Mouse (Mus musculus) myocyte (in vitro differentiated cells): Measurements from ENCODE around the gene Ythdf1. TPM values are rescaled to one million over a fixed set of nuclear protein-coding genes. Genes with fewer than 3 reads are reported as not detected.

ENCODE experiments used
- H3K27me3 ChIP-seq: one replicate; pipeline ENCODE4 v1.6.1; 2011; ENCODE audit not compliant: control insufficient read depth, insufficient read depth, insufficient read length
- H3K36me3 ChIP-seq: one replicate; pipeline ENCODE4 v1.6.1; 2011; ENCODE audit not compliant: control insufficient read depth, insufficient read depth
- H3K4me2 ChIP-seq: one replicate; pipeline ENCODE4 v1.6.1; 2011; ENCODE audit warnings: low read depth, control low read depth
- H3K4me3 ChIP-seq: one replicate; pipeline ENCODE4 v1.5.1; 2011; ENCODE audit warnings: mild to moderate bottlenecking, control low read depth, moderate library complexity
- H3K79me2 ChIP-seq: one replicate; pipeline ENCODE4 v1.6.1; 2011; ENCODE audit not compliant: control insufficient read depth, insufficient read depth
- H3ac ChIP-seq: one replicate; pipeline ENCODE4 v1.6.1; 2011; ENCODE audit not compliant: control insufficient read depth, insufficient read length
- CEBPB ChIP-seq: IDR thresholded peaks from 2 replicates; pipeline ENCODE4 v1.6.1; 2011; ENCODE audit warnings: mild to moderate bottlenecking, moderate library complexity; ENCODE audit not compliant: poor library complexity, insufficient read depth, severe bottlenecking
- E2F4 ChIP-seq: IDR thresholded peaks from one replicate; pipeline ENCODE4 v1.6.1; 2011; ENCODE audit warnings: mild to moderate bottlenecking, control low read depth, moderate library complexity; ENCODE audit not compliant: insufficient read depth
- MAX ChIP-seq: IDR thresholded peaks from one replicate; pipeline ENCODE4 v1.6.1; 2011; ENCODE audit warnings: low read depth, mild to moderate bottlenecking, control low read depth
- MYOD1 ChIP-seq, 3 experiments: IDR thresholded peaks; one replicate each; pipeline ENCODE4 v1.6.1; 2011; ENCODE audit warnings: control low read depth in 2 of 3, low read depth in 2 of 3, mild to moderate bottlenecking in 2 of 3, moderate library complexity in 1 of 3; ENCODE audit not compliant: insufficient read length in 2 of 3, control insufficient read depth in 1 of 3
- MYOG ChIP-seq, 3 experiments: IDR thresholded peaks; one replicate each; pipeline ENCODE4 v1.6.1; 2011; ENCODE audit warnings: control low read depth in 2 of 3, low read depth in 2 of 3, mild to moderate bottlenecking in 2 of 3; ENCODE audit not compliant: insufficient read length in 2 of 3, control insufficient read depth in 1 of 3, insufficient read depth in 1 of 3
- POLR2A ChIP-seq: IDR thresholded peaks from one replicate; pipeline ENCODE4 v1.6.1; 2011; ENCODE audit warnings: low read depth, mild to moderate bottlenecking, control low read depth, moderate library complexity; ENCODE audit not compliant: insufficient read length
- POLR2AphosphoS2 ChIP-seq: IDR thresholded peaks from one replicate; pipeline ENCODE4 v1.6.1; 2011; ENCODE audit warnings: low read depth, control low read depth; ENCODE audit not compliant: insufficient read length
- REST ChIP-seq: IDR thresholded peaks from one replicate; pipeline ENCODE4 v1.6.1; 2011; ENCODE audit warnings: mild to moderate bottlenecking, control low read depth, moderate library complexity; ENCODE audit not compliant: insufficient read depth, insufficient read length
- SRF ChIP-seq: IDR thresholded peaks from one replicate; pipeline ENCODE4 v1.6.1; 2011; ENCODE audit warnings: low read depth; ENCODE audit not compliant: control insufficient read depth, insufficient read length
- TCF12 ChIP-seq: IDR thresholded peaks from one replicate; pipeline ENCODE4 v1.6.1; 2011; ENCODE audit warnings: mild to moderate bottlenecking, control low read depth; ENCODE audit not compliant: poor library complexity, insufficient read depth, severe bottlenecking
- TCF3 ChIP-seq: IDR thresholded peaks from one replicate; pipeline ENCODE4 v1.6.1; 2011; ENCODE audit warnings: low read depth, control low read depth; ENCODE audit not compliant: insufficient read length
- USF1 ChIP-seq: IDR thresholded peaks from one replicate; pipeline ENCODE4 v1.6.1; 2011; ENCODE audit warnings: low read depth, mild to moderate bottlenecking, control low read depth, moderate library complexity
- polyA plus RNA-seq: library from polyadenylated mRNA; unstranded; fragments of >200 nt; fragmentation: generic; extraction: Trizol; gene quantifications from one replicate; pipeline ENCODE4 v1.2.1, GENCODE M21; 2012; ENCODE audit warnings: missing spikeins

Ythdf1 gene
- polyA plus RNA-seq = 34.5 TPM

- Histone ChIP-seq H3K36me3 (peaks cover 27% of the 10 kb centered on the region), H3K27me3 (peaks cover 5% of the 10 kb centered on the region), H3ac (peak within 1 kb of the TSS; percentile 18), H3K4me2 (peak within 1 kb of the TSS; percentile 90), H3K79me2 (peaks cover 47% of the 10 kb centered on the region), H3K4me3 (peak within 1 kb of the TSS; percentile 58)
- TF ChIP-seq MYOD1 (IDR thresholded peaks at IDR 0.05; ENCODE audit: control insufficient read depth in 1 of 3, insufficient read length in 2 of 3, low read depth in 2 of 3) = peak in 1 of 3 experiments; percentile 24
- TF ChIP-seq SRF = peak; percentile 13
- no peak for TF ChIP-seq REST
- peak; percentile 86 for TF ChIP-seq USF1
- peak; percentile 94 for TF ChIP-seq POLR2A
- no peak for TF ChIP-seq E2F4
- peak; percentile 94 for TF ChIP-seq POLR2AphosphoS2
Observed at GRCm38 (mm10) chr2:180920810-180921400, at the start of gene Ythdf1. TSS of gene Ythdf1 (minus strand) at chr2:180920949.

- peaks cover 35% of the 10 kb centered on the region for H3K79me2 ChIP-seq
- peaks cover 26% of the 10 kb centered on the region for H3K36me3 ChIP-seq
- peak within 1 kb of the TSS; percentile 88 for H3ac ChIP-seq
- H3K4me3 ChIP-seq = peak within 1 kb of the TSS; percentile 97
- TF ChIP-seq MYOG (IDR thresholded peaks at IDR 0.05; ENCODE audit: control insufficient read depth in 1 of 3, insufficient read depth in 1 of 3, insufficient read length in 2 of 3, low read depth in 2 of 3) (peak in 1 of 3 experiments; percentile 4), E2F4 (no peak), POLR2A (peak; percentile 80)
- H3K27me3 ChIP-seq = no peaks in the 10 kb centered on the region
- peak within 1 kb of the TSS; percentile 95 for H3K4me2 ChIP-seq
Observed at GRCm38 (mm10) chr2:180967010-180967763, 46.4 kb upstream of the Ythdf1 start, which contains the start of gene Arfgap1. TSS of gene Arfgap1 (plus strand) at chr2:180967225.

GRCm38 (mm10) chr2:180966092-180966882 is 45.5 kb upstream of the Ythdf1 start:
- Histone ChIP-seq H3K4me3 (peak overlapping the region; percentile 97), H3K4me2 (peak overlapping the region; percentile 94), H3K79me2 (peaks cover 35% of the 10 kb centered on the region), H3K36me3 (peaks cover 18% of the 10 kb centered on the region), H3ac (peak overlapping the region; percentile 88), H3K27me3 (no peaks in the 10 kb centered on the region)
- TF ChIP-seq MYOG (IDR thresholded peaks at IDR 0.05; ENCODE audit: control insufficient read depth in 1 of 3, insufficient read depth in 1 of 3, insufficient read length in 2 of 3, low read depth in 2 of 3) = no peak
- TF ChIP-seq MAX = no peak
- no peak for TF ChIP-seq POLR2AphosphoS2
- TF ChIP-seq TCF12 = no peak
- TF ChIP-seq TCF3 = no peak
- no peak for TF ChIP-seq E2F4
- TF ChIP-seq SRF = no peak
- no peak for TF ChIP-seq MYOD1 (IDR thresholded peaks at IDR 0.05; ENCODE audit: control insufficient read depth in 1 of 3, insufficient read length in 2 of 3, low read depth in 2 of 3)
- no peak for TF ChIP-seq USF1
- no peak for TF ChIP-seq POLR2A
- TF ChIP-seq REST = no peak

- H3K36me3 ChIP-seq = no peaks in the 10 kb centered on the region
- H3K4me3 ChIP-seq = no peak overlapping the region
- H3K4me2 ChIP-seq = no peak overlapping the region
Observed at GRCm38 (mm10) chr2:180963956-180964355, 43.2 kb upstream of the Ythdf1 start.

More at GRCm38 (mm10) chr2:180963956-180964355, 43.2 kb upstream of the Ythdf1 start:
- no peak overlapping the region for H3ac ChIP-seq
- no peaks in the 10 kb centered on the region for H3K27me3 ChIP-seq
- TF ChIP-seq POLR2AphosphoS2 (no peak), MAX (no peak), CEBPB (no peak), TCF12 (no peak), POLR2A (no peak), USF1 (no peak), E2F4 (no peak), REST (no peak), MYOG (IDR thresholded peaks at IDR 0.05; ENCODE audit: control insufficient read depth in 1 of 3, insufficient read depth in 1 of 3, insufficient read length in 2 of 3, low read depth in 2 of 3) (no peak), TCF3 (no peak)
- peaks cover 19% of the 10 kb centered on the region for H3K79me2 ChIP-seq
